Mouse (Mus musculus) testis, adult 2 months (tissue): Measurements from ENCODE around the gene Hist1h2ag.

Experiments used
- CTCF ChIP-seq: fragments of 200-500 bp; IDR thresholded peaks from 2 replicates; pipeline ENCODE4 v1.5.1; 2012; ENCODE audit warnings: low read depth, mild to moderate bottlenecking, inconsistent platforms, low read length, moderate library complexity; ENCODE audit not compliant: control insufficient read depth, insufficient read depth, insufficient replicate concordance
- POLR2A ChIP-seq: fragments of 200-500 bp; IDR thresholded peaks from 2 replicates; pipeline ENCODE4 v1.6.1; 2012; ENCODE audit warnings: low read depth, mild to moderate bottlenecking, inconsistent platforms, low read length, moderate library complexity; ENCODE audit not compliant: control insufficient read depth

- TF ChIP-seq CTCF (no peak), POLR2A (no peak)
Measured at GRCm38 (mm10) chr13:22039951-22040463, 2.7 kb downstream of the Hist1h2ag start.
